Mouse (Mus musculus) erythroblast, embryonic 14.5 days (primary cell): ENCODE data around the gene Zfp462. TPM values are rescaled to one million over a fixed set of nuclear protein-coding genes. Genes with fewer than 3 reads are reported as not detected.
"Not testable (repeated sequence)": the region's sequence is repeated elsewhere in the genome, so short reads cannot be mapped to it uniquely, and the experiment has no call there.

Source experiments
- H3K27me3 ChIP-seq: 2 replicates; pipeline ENCODE4 v1.6.1; 2012; ENCODE audit warnings: inconsistent platforms; ENCODE audit not compliant: control insufficient read depth
- H3K36me3 ChIP-seq: 2 replicates; pipeline ENCODE4 v1.6.1; 2012; ENCODE audit warnings: mild to moderate bottlenecking, inconsistent platforms; ENCODE audit not compliant: control insufficient read depth
- H3K4me1 ChIP-seq: 2 replicates; pipeline ENCODE4 v1.6.1; 2012; ENCODE audit warnings: inconsistent platforms; ENCODE audit not compliant: control insufficient read depth
- H3K4me3 ChIP-seq: replicated peaks from 2 replicates; pipeline ENCODE3; 2012; ENCODE audit warnings: moderate library complexity, mild to moderate bottlenecking, inconsistent platforms
- H3K9me3 ChIP-seq: 2 replicates; pipeline ENCODE4 v1.6.1; 2012; ENCODE audit warnings: low read length, inconsistent platforms, mixed read lengths; ENCODE audit not compliant: control insufficient read depth
- GATA1 ChIP-seq: IDR thresholded peaks from 2 replicates; pipeline ENCODE4 v1.6.1; 2012; ENCODE audit warnings: low read length, inconsistent platforms, mixed read lengths
- TAL1 ChIP-seq: IDR thresholded peaks from 3 replicates; pipeline ENCODE4 v1.6.1; 2012; ENCODE audit warnings: low read length, inconsistent platforms, mixed read lengths
- polyA plus RNA-seq: library from polyadenylated mRNA; stranded (reverse); fragments of >175 nt; gene quantifications from 2 replicates; pipeline ENCODE4 v1.2.3, GENCODE M21; 2012

Gene Zfp462
- polyA plus RNA-seq, 1 experiment: not detected

DNA sequence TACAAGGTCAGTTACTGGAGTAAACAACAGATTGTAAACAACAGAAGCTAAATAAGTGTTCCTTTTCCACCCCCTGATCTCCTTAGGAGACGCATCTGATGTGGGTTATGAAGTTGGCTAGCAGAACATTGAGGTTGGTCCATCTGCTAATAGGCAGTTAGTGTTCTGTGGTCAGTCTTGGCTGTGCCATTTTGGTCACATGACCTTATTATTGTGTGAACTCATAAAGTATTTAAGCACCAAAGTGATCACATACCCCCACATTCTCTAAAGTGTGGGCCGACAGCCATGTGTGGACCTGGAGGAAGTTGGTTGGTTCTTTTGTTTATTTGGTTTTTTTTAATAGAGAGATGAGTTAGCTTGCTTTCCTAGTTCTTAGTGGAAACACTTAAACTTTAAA lies 39.7 kb downstream of the Zfp462 start:
- H3K36me3 ChIP-seq: no peaks in the 10 kb centered on the region
- H3K4me1 ChIP-seq: no peaks in the 10 kb centered on the region
- H3K4me3 ChIP-seq: no peak overlapping the region
- no peaks in the 10 kb centered on the region for H3K9me3 ChIP-seq
- TF ChIP-seq TAL1: no peak
- TF ChIP-seq GATA1: no peak
- H3K27me3 ChIP-seq: no peaks in the 10 kb centered on the region

- no peak for TF ChIP-seq GATA1
- Histone ChIP-seq H3K36me3 (no peaks in the 10 kb centered on the region), H3K9me3 (no peaks in the 10 kb centered on the region), H3K4me3 (no peak overlapping the region), H3K4me1 (no peaks in the 10 kb centered on the region), H3K27me3 (no peaks in the 10 kb centered on the region)
These were observed 41.8 kb downstream of the Zfp462 start for GRCm38 (mm10) chr4:54986671-54987070.

DNA sequence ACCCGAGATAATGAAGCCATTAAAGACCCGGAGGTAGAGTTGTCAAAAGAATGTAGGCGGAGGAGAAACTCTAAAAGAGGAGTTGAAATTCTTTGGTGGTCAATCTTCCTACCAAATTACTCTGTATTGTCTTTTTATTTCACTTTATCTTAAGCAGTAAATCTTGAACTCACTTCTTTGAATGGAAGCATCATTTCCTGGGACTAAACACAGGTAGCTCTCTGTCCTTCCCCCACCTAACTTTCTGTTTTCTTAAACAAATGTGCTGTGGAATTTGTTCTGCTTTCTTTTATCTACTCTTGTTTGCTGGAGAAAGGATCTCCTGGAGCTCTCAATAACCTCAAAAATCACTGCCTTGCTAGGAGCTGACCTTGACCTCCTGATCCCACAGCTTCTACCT lies 42.4 kb downstream of the Zfp462 start:
- Histone ChIP-seq H3K4me1 (no peaks in the 10 kb centered on the region), H3K36me3 (no peaks in the 10 kb centered on the region), H3K9me3 (no peaks in the 10 kb centered on the region), H3K4me3 (no peak overlapping the region), H3K27me3 (no peaks in the 10 kb centered on the region)
- TF ChIP-seq TAL1: no peak
- no peak for TF ChIP-seq GATA1

- no peaks in the 10 kb centered on the region for H3K27me3 ChIP-seq
- H3K36me3 ChIP-seq: no peaks in the 10 kb centered on the region
- no peaks in the 10 kb centered on the region for H3K9me3 ChIP-seq
- no peak for TF ChIP-seq GATA1
- TF ChIP-seq TAL1: no peak
- H3K4me1 ChIP-seq: no peaks in the 10 kb centered on the region
- H3K4me3 ChIP-seq: no peak overlapping the region
These were observed 43.1 kb downstream of the Zfp462 start for GRCm38 (mm10) chr4:54987926-54988325.

GRCm38 (mm10) chr4:54991973-54992372 lies 47.1 kb downstream of the Zfp462 start:
- Histone ChIP-seq H3K36me3 (no peaks in the 10 kb centered on the region), H3K9me3 (no peaks in the 10 kb centered on the region)
- TF ChIP-seq TAL1 (no peak), GATA1 (no peak)

GRCm38 (mm10) chr4:54993001-54993400 lies 48.2 kb downstream of the Zfp462 start:
- not testable (repeated sequence) for H3K9me3 ChIP-seq, H3K27me3 ChIP-seq, H3K4me3 ChIP-seq, H3K36me3 ChIP-seq, H3K4me1 ChIP-seq

More at GRCm38 (mm10) chr4:54991973-54992372, 47.1 kb downstream of the Zfp462 start:
- no peaks in the 10 kb centered on the region for H3K4me1 ChIP-seq
- no peak overlapping the region for H3K4me3 ChIP-seq
- no peaks in the 10 kb centered on the region for H3K27me3 ChIP-seq

DNA sequence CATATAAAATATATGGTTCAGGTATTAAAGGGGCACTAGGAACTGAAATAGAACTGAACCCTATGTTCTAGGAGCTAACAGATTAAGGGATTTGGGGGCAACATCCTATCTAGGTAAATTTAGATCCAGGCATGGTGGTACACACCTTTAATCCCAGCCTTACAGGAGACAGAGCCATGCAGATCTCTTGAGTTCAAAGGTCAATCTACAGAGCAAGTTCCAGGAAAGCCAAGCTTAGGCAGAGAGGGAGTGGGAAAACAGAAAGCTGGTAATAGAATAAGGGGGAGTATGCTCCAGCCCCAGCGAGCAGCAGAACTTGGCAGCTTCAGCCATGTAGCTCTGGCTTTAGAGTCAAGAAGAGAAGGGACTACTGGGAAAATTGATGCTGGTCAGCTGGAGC lies 50.4 kb downstream of the Zfp462 start:
- Histone ChIP-seq H3K4me1 (no peaks in the 10 kb centered on the region), H3K9me3 (no peaks in the 10 kb centered on the region; the same call in 1 of the 2 replicates), H3K4me3 (no peak overlapping the region), H3K27me3 (no peaks in the 10 kb centered on the region), H3K36me3 (no peaks in the 10 kb centered on the region)
- no peak for TF ChIP-seq GATA1
- TF ChIP-seq TAL1: no peak

GRCm38 (mm10) chr4:54996064-54996463 lies 51.2 kb downstream of the Zfp462 start:
- Histone ChIP-seq H3K36me3 (no peaks in the 10 kb centered on the region), H3K27me3 (no peaks in the 10 kb centered on the region), H3K4me3 (no peak overlapping the region), H3K4me1 (no peaks in the 10 kb centered on the region), H3K9me3 (no peaks in the 10 kb centered on the region; the same call in 1 of the 2 replicates)
- TF ChIP-seq TAL1: no peak
- TF ChIP-seq GATA1: no peak

DNA sequence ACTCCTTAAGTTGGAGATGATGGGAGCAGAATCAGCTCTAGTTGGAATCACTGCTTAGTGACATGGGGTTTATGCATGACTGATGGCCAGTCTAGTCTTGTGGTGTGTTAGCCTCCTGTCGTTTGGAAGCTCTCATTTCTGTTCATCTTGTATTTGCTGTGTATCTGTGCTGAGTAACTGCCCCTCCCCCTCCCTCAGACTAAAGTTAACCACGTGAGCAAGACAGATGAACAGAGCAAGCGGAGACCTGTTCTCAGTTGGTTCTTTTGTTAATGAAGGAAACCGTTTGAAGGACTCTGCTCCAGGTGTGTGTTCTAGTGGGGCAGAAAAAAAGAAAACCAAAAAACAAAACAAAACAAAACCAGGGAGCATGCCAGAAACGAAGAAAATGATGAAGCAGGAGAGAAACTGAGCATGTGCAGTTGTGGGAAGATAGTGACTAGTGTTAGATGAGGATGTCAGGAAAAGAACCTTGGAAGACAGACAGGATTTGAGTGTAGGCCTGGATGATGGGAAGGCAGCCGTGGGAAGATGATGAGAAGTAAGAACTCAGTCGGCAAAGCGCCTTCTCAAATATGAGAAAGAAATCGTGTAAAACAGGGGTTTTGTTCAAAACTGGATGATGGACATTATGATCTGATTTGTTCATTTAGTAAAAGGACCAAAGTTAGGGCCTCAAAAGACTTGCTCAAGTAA lies 53.4 kb downstream of the Zfp462 start:
- no peaks in the 10 kb centered on the region for H3K27me3 ChIP-seq
- TF ChIP-seq TAL1: no peak
- TF ChIP-seq GATA1: no peak

GRCm38 (mm10) chr4:54999556-54999955 lies 54.7 kb downstream of the Zfp462 start:
- no peaks in the 10 kb centered on the region for H3K4me1 ChIP-seq
- H3K4me3 ChIP-seq: no peak overlapping the region
- no peak for TF ChIP-seq GATA1
- TF ChIP-seq TAL1: no peak
- no peaks in the 10 kb centered on the region; the same call in 1 of the 2 replicates for H3K9me3 ChIP-seq
- H3K27me3 ChIP-seq: no peaks in the 10 kb centered on the region
- H3K36me3 ChIP-seq: no peaks in the 10 kb centered on the region

More for the DNA sequence above, 53.4 kb downstream of the Zfp462 start:
- Histone ChIP-seq H3K36me3 (no peaks in the 10 kb centered on the region), H3K4me1 (no peaks in the 10 kb centered on the region), H3K9me3 (no peaks in the 10 kb centered on the region; the same call in 1 of the 2 replicates), H3K4me3 (no peak overlapping the region)
